Mouse (Mus musculus) liver (tissue): Measurements from ENCODE around the gene Nfib.

Source experiments
- DNase-seq: peaks from one replicate; pipeline ENCODE4 v3.0.0-alpha.2; 2020; ENCODE audit warnings: mixed read lengths

Gene Nfib

GRCm38 (mm10) chr4:82623081-82623538, 82.4 kb downstream of the Nfib start:
- DNase-seq: no peak

GRCm38 (mm10) chr4:82622321-82622836, 83.2 kb downstream of the Nfib start:
- DNase-seq: peak; percentile 66

GRCm38 (mm10) chr4:82619539-82619941, 86.0 kb downstream of the Nfib start:
- DNase-seq: peak; percentile 18

GRCm38 (mm10) chr4:82619003-82619402, 86.5 kb downstream of the Nfib start:
- DNase-seq: no peak

GRCm38 (mm10) chr4:82617257-82617656, 88.3 kb downstream of the Nfib start:
- no peak for DNase-seq

GRCm38 (mm10) chr4:82615712-82616111, 89.8 kb downstream of the Nfib start:
- no peak for DNase-seq

GRCm38 (mm10) chr4:82614466-82614805, 91.1 kb downstream of the Nfib start:
- DNase-seq: no peak

GRCm38 (mm10) chr4:82613606-82614465, 91.7 kb downstream of the Nfib start:
- no peak for DNase-seq

GRCm38 (mm10) chr4:82609676-82610075, 95.9 kb downstream of the Nfib start:
- DNase-seq: no peak

GRCm38 (mm10) chr4:82608768-82609610, 96.6 kb downstream of the Nfib start:
- DNase-seq: no peak

- DNase-seq: no peak
Measured at GRCm38 (mm10) chr4:82607266-82607665, 98.3 kb downstream of the Nfib start.

- no peak for DNase-seq
Measured at GRCm38 (mm10) chr4:82606351-82606750, 99.2 kb downstream of the Nfib start.

GRCm38 (mm10) chr4:82605034-82605784, 100.3 kb downstream of the Nfib start:
- no peak for DNase-seq

- DNase-seq: no peak
Measured at GRCm38 (mm10) chr4:82604501-82604900, 101.0 kb downstream of the Nfib start.

GRCm38 (mm10) chr4:82600636-82601035, 104.9 kb downstream of the Nfib start:
- DNase-seq: no peak

GRCm38 (mm10) chr4:82598436-82598835, 107.1 kb downstream of the Nfib start:
- DNase-seq: no peak

- DNase-seq: no peak
Measured at GRCm38 (mm10) chr4:82593681-82594666, 111.6 kb downstream of the Nfib start.

GRCm38 (mm10) chr4:82592086-82593030, 113.2 kb downstream of the Nfib start:
- no peak for DNase-seq

- DNase-seq: peak; percentile 8
Measured at GRCm38 (mm10) chr4:82589345-82589890, 116.1 kb downstream of the Nfib start.

GRCm38 (mm10) chr4:82588718-82589117, 116.8 kb downstream of the Nfib start:
- DNase-seq: no peak
